Mouse (Mus musculus) gonadal fat pad, adult 2 months (tissue): Measurements from ENCODE around the gene Coro1c. TPM values are rescaled to one million over a fixed set of nuclear protein-coding genes. Genes with fewer than 3 reads are reported as not detected.

Source experiments
- DNase-seq: peaks from one replicate; pipeline ENCODE4 v3.0.0-alpha.2; 2012; ENCODE audit warnings: low read depth
- polyA plus RNA-seq: library from polyadenylated mRNA; depleted of rRNA; stranded (reverse); fragments of >200 nt; gene quantifications from 2 replicates; pipeline ENCODE4 v1.2.3, GENCODE M21; 2012; rRNA removed

Gene Coro1c
- 45.0 and 51.0 TPM in 2 replicates for polyA plus RNA-seq

GRCm38 (mm10) chr5:113908592-113909441, at the start of gene Coro1c:
Gene Coro1c (minus strand): TSS chr5:113908758.
- DNase-seq = no peak

- DNase-seq = no peak
Observed at GRCm38 (mm10) chr5:113956510-113956909, 48.0 kb upstream of the Coro1c start.

- DNase-seq = no peak
Observed at GRCm38 (mm10) chr5:113955691-113956090, 47.1 kb upstream of the Coro1c start.

GRCm38 (mm10) chr5:113955281-113955680, 46.7 kb upstream of the Coro1c start:
- no peak for DNase-seq

- DNase-seq = no peak
Observed at GRCm38 (mm10) chr5:113954421-113954820, 45.9 kb upstream of the Coro1c start.

GRCm38 (mm10) chr5:113952519-113952918, 44.0 kb upstream of the Coro1c start:
- no peak for DNase-seq

GRCm38 (mm10) chr5:113951693-113952071, 43.1 kb upstream of the Coro1c start:
- no peak for DNase-seq

GRCm38 (mm10) chr5:113950786-113951692, 42.5 kb upstream of the Coro1c start:
- DNase-seq = no peak

GRCm38 (mm10) chr5:113950133-113950532, 41.6 kb upstream of the Coro1c start:
- peak; percentile 26 for DNase-seq

- DNase-seq = no peak
Observed at GRCm38 (mm10) chr5:113947280-113947679, 38.7 kb upstream of the Coro1c start.

- no peak for DNase-seq
Observed at GRCm38 (mm10) chr5:113945126-113945525, 36.6 kb upstream of the Coro1c start.

- no peak for DNase-seq
Observed at GRCm38 (mm10) chr5:113943328-113943727, 34.8 kb upstream of the Coro1c start.

GRCm38 (mm10) chr5:113942580-113942979, 34.0 kb upstream of the Coro1c start:
- DNase-seq = no peak

- no peak for DNase-seq
Observed at GRCm38 (mm10) chr5:113939263-113939900, 30.8 kb upstream of the Coro1c start.

- no peak for DNase-seq
Observed at GRCm38 (mm10) chr5:113937650-113938049, 29.1 kb upstream of the Coro1c start.

- DNase-seq = no peak
Observed at GRCm38 (mm10) chr5:113933889-113934288, 25.3 kb upstream of the Coro1c start.

- DNase-seq = no peak
Observed at GRCm38 (mm10) chr5:113933480-113933879, 24.9 kb upstream of the Coro1c start.

- no peak for DNase-seq
Observed at GRCm38 (mm10) chr5:113932310-113932709, 23.8 kb upstream of the Coro1c start.

- DNase-seq = no peak
Observed at GRCm38 (mm10) chr5:113930648-113931609, 22.4 kb upstream of the Coro1c start.

GRCm38 (mm10) chr5:113929950-113930647, 21.5 kb upstream of the Coro1c start:
- DNase-seq = no peak
